Mouse (Mus musculus) forebrain, embryonic 11.5 days (tissue): ENCODE results near the gene Gnaq. TPM values are rescaled to one million over a fixed set of nuclear protein-coding genes. Genes with fewer than 3 reads are reported as not detected.

Experiments used
- ATAC-seq: fragments of 200-750 bp; cut with Nextera tagmentation; replicated peaks from 2 replicates; pipeline ENCODE4 v1.8.0; 2017; ENCODE audit warnings: moderate TSS enrichment; ENCODE audit not compliant: low FRiP score
- DNase-seq: peaks from one replicate; pipeline ENCODE4 v3.0.0-alpha.2; 2017; ENCODE audit warnings: low spot score
- H3K27ac ChIP-seq: fragments of 300-500 bp; sonication (generic); 2 replicates; pipeline ENCODE4 v1.5.1; 2014; ENCODE audit warnings: low read depth, low read length
- H3K27me3 ChIP-seq: fragments of 300-500 bp; sonication (generic); 2 replicates; pipeline ENCODE4 v1.6.1; 2014; ENCODE audit warnings: mild to moderate bottlenecking, low read length, mixed read lengths; ENCODE audit not compliant: control insufficient read depth, insufficient read depth
- H3K36me3 ChIP-seq: fragments of 300-500 bp; sonication (generic); 2 replicates; pipeline ENCODE4 v1.6.1; 2014; ENCODE audit warnings: mild to moderate bottlenecking, low read length, moderate library complexity, mixed read lengths; ENCODE audit not compliant: control insufficient read depth, insufficient read depth
- H3K4me1 ChIP-seq: fragments of 300-500 bp; sonication (generic); replicated peaks from 2 replicates; pipeline ENCODE4 v1.6.1; 2014; ENCODE audit warnings: low read length, mixed read lengths; ENCODE audit not compliant: control insufficient read depth, insufficient read depth
- H3K4me2 ChIP-seq: fragments of 300-500 bp; sonication (generic); 2 replicates; pipeline ENCODE4 v1.6.1; 2014; ENCODE audit warnings: low read depth, mild to moderate bottlenecking, low read length, moderate library complexity, mixed read lengths; ENCODE audit not compliant: severe bottlenecking
- H3K4me3 ChIP-seq: fragments of 300-500 bp; sonication (generic); 2 replicates; pipeline ENCODE4 v1.5.1; 2014; ENCODE audit warnings: low read depth, low read length
- H3K9ac ChIP-seq: fragments of 300-500 bp; sonication (generic); 2 replicates; pipeline ENCODE4 v1.6.1; 2014; ENCODE audit warnings: low read length
- H3K9me3 ChIP-seq: fragments of 300-500 bp; sonication (generic); 2 replicates; pipeline ENCODE4 v1.6.1; 2016; ENCODE audit warnings: low read length, mixed read lengths; ENCODE audit not compliant: control insufficient read depth
- WGBS: fragments of 180-500 bp; shearing (Covaris S2); extraction: QIAGEN DNeasy Blood & Tissue Kit; methylation state at CpG from one replicate; pipeline ENCODE4 v1.1.7; 2014; 5-methylcytosine and 5-hydroxymethylcytosine counted together
- polyA plus RNA-seq: library from polyadenylated mRNA; unstranded; fragments of >200 nt; fragmentation: Nextera tagmentation; extraction: Ambion mirVana; gene quantifications from 2 replicates; pipeline ENCODE4 v1.2.1, GENCODE M21; 2014

Gene Gnaq
- polyA plus RNA-seq, 1 experiment from 2014 or later: 19.7 TPM

DNA sequence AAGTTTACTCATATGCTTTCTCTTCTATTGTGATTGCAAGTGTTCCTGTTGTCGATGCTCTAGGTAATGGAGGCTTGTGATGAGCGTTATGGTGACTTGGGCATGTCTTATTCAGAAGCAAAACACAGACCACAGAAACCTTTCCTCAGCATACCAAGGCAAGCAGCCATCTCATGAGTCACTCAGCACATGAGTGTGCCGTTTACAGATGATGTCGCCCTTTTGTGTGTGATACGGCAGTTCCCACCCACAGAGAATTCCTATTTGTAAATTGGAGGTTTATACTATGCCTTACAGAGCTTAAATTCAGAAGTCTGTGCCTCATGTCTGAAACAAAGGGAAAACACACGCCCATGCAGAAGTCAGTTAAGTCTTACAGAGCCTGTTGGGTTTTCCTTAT is 253.9 kb downstream of the Gnaq start:
- H3K27ac ChIP-seq: no peak overlapping the region
- no peak overlapping the region for H3K9ac ChIP-seq
- 66% methylated on average over 6 of the region's 6 CpGs for WGBS
- no peak overlapping the region for H3K4me3 ChIP-seq
- DNase-seq (no peak), ATAC-seq (no peak)
- no peak overlapping the region for H3K4me2 ChIP-seq
- H3K27me3 ChIP-seq: no peaks in the 10 kb centered on the region
- H3K36me3 ChIP-seq: no peaks in the 10 kb centered on the region
- H3K4me1 ChIP-seq: peaks cover 8% of the 10 kb centered on the region; the same call in 1 of the 2 replicates
- H3K9me3 ChIP-seq: no peaks in the 10 kb centered on the region

GRCm38 (mm10) chr19:16390192-16390795 is 257.7 kb downstream of the Gnaq start:
- H3K9me3 ChIP-seq: no peaks in the 10 kb centered on the region
- no peak overlapping the region for H3K9ac ChIP-seq
- H3K27me3 ChIP-seq: no peaks in the 10 kb centered on the region
- no peaks in the 10 kb centered on the region for H3K36me3 ChIP-seq
- ATAC-seq: no peak
- WGBS: 89% methylated on average over 6 of the region's 6 CpGs
- peaks cover 8% of the 10 kb centered on the region; the same call in 1 of the 2 replicates for H3K4me1 ChIP-seq
- no peak overlapping the region for H3K4me2 ChIP-seq
- H3K27ac ChIP-seq: no peak overlapping the region
- H3K4me3 ChIP-seq: no peak overlapping the region
- no peak for DNase-seq

DNA sequence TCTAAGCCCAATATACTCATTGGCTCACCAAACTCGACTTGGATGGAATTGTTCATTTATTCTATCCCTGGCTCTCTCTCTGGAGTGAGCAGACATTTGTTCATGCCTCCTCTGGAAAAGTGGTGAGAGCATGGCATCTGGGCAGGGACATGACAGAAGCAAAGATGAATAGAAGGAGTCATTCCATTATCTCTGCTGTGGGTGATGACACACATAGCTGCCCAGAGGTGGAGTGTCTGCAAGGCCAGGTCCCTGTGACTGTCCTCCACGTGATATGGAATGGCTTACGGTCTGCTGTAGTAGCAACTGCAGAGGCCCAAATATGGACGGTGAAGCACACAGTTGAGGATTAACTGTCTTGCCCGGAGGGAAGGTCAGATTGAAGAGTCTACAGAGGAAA is 261.8 kb downstream of the Gnaq start:
- Histone ChIP-seq H3K4me2 (no peak overlapping the region), H3K9me3 (no peaks in the 10 kb centered on the region), H3K36me3 (no peaks in the 10 kb centered on the region), H3K27ac (no peak overlapping the region), H3K9ac (no peak overlapping the region), H3K4me1 (peaks cover under 1% of the 10 kb centered on the region; the same call in 1 of the 2 replicates), H3K4me3 (no peak overlapping the region), H3K27me3 (no peaks in the 10 kb centered on the region)
- DNase-seq (no peak), ATAC-seq (no peak)
- WGBS: 90% methylated on average over 5 of the region's 5 CpGs

DNA sequence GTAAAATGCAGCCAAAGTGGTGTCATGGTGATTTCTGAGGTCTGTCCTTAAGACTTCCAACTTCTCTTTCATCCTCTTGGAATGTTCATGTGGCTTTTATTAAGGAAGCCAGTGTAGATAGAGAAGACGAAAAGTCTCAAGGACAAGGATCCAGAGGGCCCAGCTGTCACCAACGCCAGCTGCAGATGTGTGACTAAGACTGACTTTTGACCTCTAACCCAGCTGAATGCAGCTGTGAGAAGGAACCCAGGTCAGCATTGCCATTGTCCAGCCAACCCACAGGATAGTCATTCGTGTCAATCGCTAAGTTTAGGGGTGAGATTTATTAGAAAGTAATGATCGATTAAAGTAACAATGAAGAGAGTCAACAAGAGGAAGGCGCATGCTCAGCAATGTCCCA is 270.5 kb downstream of the Gnaq start:
- no peaks in the 10 kb centered on the region for H3K4me1 ChIP-seq
- H3K4me3 ChIP-seq: no peak overlapping the region
- no peaks in the 10 kb centered on the region for H3K36me3 ChIP-seq
- no peak overlapping the region for H3K4me2 ChIP-seq
- H3K27me3 ChIP-seq: no peaks in the 10 kb centered on the region
- WGBS: 85% methylated on average over 6 of the region's 6 CpGs
- no peaks in the 10 kb centered on the region for H3K9me3 ChIP-seq
- no peak overlapping the region for H3K9ac ChIP-seq
- DNase-seq (no peak), ATAC-seq (no peak)
- no peak overlapping the region for H3K27ac ChIP-seq

DNA sequence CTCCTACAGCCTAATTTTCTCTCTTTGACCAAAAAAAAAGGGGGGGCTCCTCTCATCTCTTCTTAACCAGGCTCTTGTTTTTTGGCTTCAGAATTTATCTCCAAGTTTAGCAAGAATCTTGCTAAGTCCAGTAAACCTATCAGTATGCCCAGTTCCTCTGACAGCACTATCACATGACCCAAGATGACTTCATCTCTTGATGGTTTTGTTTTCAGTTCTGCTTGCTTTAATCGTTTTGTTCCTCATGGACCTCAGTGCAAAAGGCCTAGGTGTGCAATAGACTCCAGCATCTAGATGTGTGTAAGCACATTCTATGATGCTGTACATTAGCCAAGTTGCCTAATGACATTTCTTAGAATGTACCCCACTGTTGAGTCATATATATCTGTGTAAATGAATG is 275.1 kb downstream of the Gnaq start:
- DNase-seq: no peak
- Histone ChIP-seq H3K9ac (no peak overlapping the region), H3K4me3 (no peak overlapping the region), H3K4me1 (no peaks in the 10 kb centered on the region), H3K9me3 (no peaks in the 10 kb centered on the region), H3K36me3 (no peaks in the 10 kb centered on the region), H3K4me2 (no peak overlapping the region), H3K27me3 (no peaks in the 10 kb centered on the region), H3K27ac (no peak overlapping the region)
- 71% methylated on average over 1 of the region's 1 CpGs for WGBS
- ATAC-seq: no peak

- Histone ChIP-seq H3K27ac (no peak overlapping the region), H3K9me3 (no peaks in the 10 kb centered on the region), H3K4me2 (no peak overlapping the region), H3K9ac (no peak overlapping the region), H3K4me3 (no peak overlapping the region), H3K27me3 (no peaks in the 10 kb centered on the region), H3K4me1 (no peaks in the 10 kb centered on the region), H3K36me3 (no peaks in the 10 kb centered on the region)
- no peak for DNase-seq
- ATAC-seq: no peak
Measured at GRCm38 (mm10) chr19:16411302-16411701, 278.7 kb downstream of the Gnaq start.

DNA sequence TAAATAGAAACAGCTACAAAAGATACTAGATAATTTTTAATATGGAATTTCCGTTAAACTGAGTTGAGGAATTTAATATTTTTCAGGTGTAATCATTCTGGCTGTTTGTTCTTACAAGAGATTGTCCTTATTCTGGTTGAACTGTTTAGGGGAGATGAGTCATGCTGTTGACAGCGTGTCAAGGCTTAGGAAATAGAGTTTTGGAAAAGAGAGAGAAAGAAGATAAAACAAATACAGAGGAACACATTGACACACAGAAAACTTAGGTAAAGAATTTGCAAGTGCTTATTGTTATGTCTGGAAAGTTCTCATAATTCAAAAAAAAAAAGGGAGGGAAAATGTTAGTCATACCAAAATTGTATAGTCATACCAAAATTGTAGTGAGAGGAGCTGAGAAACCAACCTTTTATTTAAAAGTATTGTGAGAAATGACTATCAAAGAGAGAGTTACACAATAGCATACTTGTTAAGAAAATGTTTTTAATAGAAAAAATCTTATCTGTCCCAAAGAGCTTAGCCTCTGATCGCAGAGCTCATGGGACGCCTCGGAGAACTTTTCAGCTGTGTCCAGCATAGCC is 285.5 kb downstream of the Gnaq start:
- Histone ChIP-seq H3K4me3 (no peak overlapping the region), H3K27me3 (no peaks in the 10 kb centered on the region), H3K9me3 (no peaks in the 10 kb centered on the region), H3K4me2 (no peak overlapping the region), H3K9ac (no peak overlapping the region), H3K36me3 (no peaks in the 10 kb centered on the region), H3K4me1 (no peaks in the 10 kb centered on the region), H3K27ac (no peak overlapping the region)
- 90% methylated on average over 5 of the region's 5 CpGs for WGBS
- ATAC-seq (no peak), DNase-seq (no peak)

DNA sequence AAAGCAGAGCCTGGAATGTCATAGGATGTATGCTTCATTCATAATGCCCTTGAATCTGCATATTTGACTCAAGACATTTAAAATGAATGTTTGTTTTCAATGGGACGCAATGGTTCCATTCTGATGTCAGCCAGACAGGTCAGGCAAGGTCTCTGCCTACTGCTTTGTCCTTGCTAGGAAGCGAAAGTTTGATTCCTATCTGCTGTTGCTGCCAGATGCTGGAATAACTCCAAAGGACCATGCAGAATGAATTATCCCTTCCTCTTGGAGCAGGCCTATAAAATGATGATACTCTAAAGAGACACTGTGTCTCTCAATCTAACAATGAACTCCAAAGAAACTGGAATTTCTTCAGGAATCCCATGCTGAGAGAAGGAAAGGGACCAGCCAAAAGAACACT is 293.0 kb downstream of the Gnaq start:
- DNase-seq (no peak), ATAC-seq (no peak)
- no peaks in the 10 kb centered on the region for H3K27me3 ChIP-seq
- H3K4me2 ChIP-seq: no peak overlapping the region
- 90% methylated on average over 2 of the region's 2 CpGs for WGBS
- H3K27ac ChIP-seq: no peak overlapping the region
- H3K9ac ChIP-seq: no peak overlapping the region
- no peaks in the 10 kb centered on the region for H3K36me3 ChIP-seq
- no peak overlapping the region for H3K4me3 ChIP-seq
- H3K9me3 ChIP-seq: peaks cover 10% of the 10 kb centered on the region; the same call in 1 of the 2 replicates
- H3K4me1 ChIP-seq: no peaks in the 10 kb centered on the region

DNA sequence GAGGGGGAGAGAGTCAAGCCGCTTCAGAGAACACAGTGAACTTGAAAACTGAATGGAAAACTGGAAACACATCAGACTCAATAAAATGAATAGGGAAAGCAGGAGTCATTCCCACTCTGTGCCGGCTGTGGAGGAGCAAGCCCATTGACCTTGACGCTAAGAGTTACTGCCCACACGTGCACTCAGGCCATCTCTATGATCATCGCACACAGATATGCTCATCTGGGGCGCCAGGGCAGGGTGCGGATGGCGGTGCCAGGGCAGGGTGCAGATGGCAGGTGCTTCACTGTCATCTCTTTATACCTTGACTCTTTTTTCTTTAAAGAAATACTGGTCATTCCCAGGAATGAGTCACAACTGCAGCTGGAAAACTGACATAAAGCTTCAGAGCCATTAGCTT is 298.7 kb downstream of the Gnaq start:
- Histone ChIP-seq H3K9ac (no peak overlapping the region), H3K4me2 (no peak overlapping the region), H3K4me3 (no peak overlapping the region), H3K27me3 (peaks cover 9% of the 10 kb centered on the region), H3K36me3 (no peaks in the 10 kb centered on the region), H3K4me1 (peaks cover 11% of the 10 kb centered on the region; the same call in 1 of the 2 replicates), H3K27ac (no peak overlapping the region), H3K9me3 (peaks cover 10% of the 10 kb centered on the region; the same call in 1 of the 2 replicates)
- 80% methylated on average over 8 of the region's 8 CpGs for WGBS
- DNase-seq: no peak
- ATAC-seq: no peak
